Mouse (Mus musculus) kidney, postnatal 0 days (tissue): ENCODE results near the gene Gpr37l1. TPM values are rescaled to one million over a fixed set of nuclear protein-coding genes. Genes with fewer than 3 reads are reported as not detected.

ENCODE experiments used
- ATAC-seq: fragments of 200-750 bp; cut with Nextera tagmentation; replicated peaks from 2 replicates; pipeline ENCODE4 v1.8.0; 2017; ENCODE audit warnings: low read depth, moderate number of reproducible peaks, moderate TSS enrichment, moderate library complexity; ENCODE audit not compliant: low FRiP score
- DNase-seq: peaks from one replicate; pipeline ENCODE4 v3.0.0-alpha.2; 2016; ENCODE audit warnings: low spot score
- H3K27ac ChIP-seq: fragments of 300-500 bp; sonication (generic); 2 replicates; pipeline ENCODE4 v1.5.1; 2014; ENCODE audit warnings: mild to moderate bottlenecking
- H3K27me3 ChIP-seq: fragments of 300-500 bp; sonication (generic); 2 replicates; pipeline ENCODE4 v1.6.1; 2014; ENCODE audit warnings: low read length, mixed read lengths; ENCODE audit not compliant: insufficient read depth
- H3K36me3 ChIP-seq: fragments of 300-500 bp; sonication (generic); 2 replicates; pipeline ENCODE4 v1.6.1; 2014; ENCODE audit warnings: low read length, mixed read lengths; ENCODE audit not compliant: insufficient read depth
- H3K4me1 ChIP-seq: fragments of 300-500 bp; sonication (generic); replicated peaks from 2 replicates; pipeline ENCODE4 v1.6.1; 2014; ENCODE audit warnings: antibody characterized with exemption, low read length, mixed read lengths; ENCODE audit not compliant: insufficient read depth
- H3K4me2 ChIP-seq: fragments of 300-500 bp; sonication (generic); 2 replicates; pipeline ENCODE4 v1.6.1; 2014; ENCODE audit warnings: mild to moderate bottlenecking, low read length, moderate library complexity, mixed read lengths
- H3K4me3 ChIP-seq: fragments of 300-500 bp; sonication (generic); replicated peaks from 2 replicates; pipeline ENCODE4 v1.5.1; 2014; ENCODE audit warnings: low read depth, low read length
- H3K9ac ChIP-seq: fragments of 300-500 bp; sonication (generic); 2 replicates; pipeline ENCODE4 v1.6.1; 2014; ENCODE audit warnings: low read depth, low read length
- H3K9me3 ChIP-seq: fragments of 300-500 bp; sonication (generic); replicated peaks from 2 replicates; pipeline ENCODE4 v1.6.1; 2016; ENCODE audit warnings: low read length, inconsistent platforms, mixed read lengths
- CTCF ChIP-seq: IDR thresholded peaks from 2 replicates; pipeline ENCODE4 v1.5.1; 2016; ENCODE audit warnings: antibody characterized with exemption, low read depth, mild to moderate bottlenecking, moderate library complexity
- WGBS: fragments of 180-500 bp; shearing (Covaris S2); extraction: QIAGEN DNeasy Blood & Tissue Kit; methylation state at CpG from one replicate; pipeline ENCODE4 v1.1.7; 2014; 5-methylcytosine and 5-hydroxymethylcytosine counted together
- polyA plus RNA-seq: library from polyadenylated mRNA; unstranded; fragments of >200 nt; fragmentation: Nextera tagmentation; extraction: Ambion mirVana; gene quantifications from 2 replicates; pipeline ENCODE4 v1.2.1, GENCODE M21; 2015

Gene Gpr37l1
- polyA plus RNA-seq, 1 experiment from 2014 or later, result not detected

GRCm38 (mm10) chr1:135130376-135131018 lies 37.0 kb downstream of the Gpr37l1 start:
- WGBS, result 80% methylated on average over 2 of the region's 2 CpGs
- no peak for TF ChIP-seq CTCF
- no peak for DNase-seq
- Histone ChIP-seq H3K4me3 (no peak overlapping the region), H3K9ac (no peak overlapping the region), H3K4me2 (no peak overlapping the region), H3K9me3 (no peaks in the 10 kb centered on the region), H3K27ac (no peak overlapping the region), H3K36me3 (no peaks in the 10 kb centered on the region), H3K27me3 (no peaks in the 10 kb centered on the region), H3K4me1 (peaks cover 19% of the 10 kb centered on the region; the same call in 1 of the 2 replicates)
- no peak for ATAC-seq

- H3K4me3 ChIP-seq, result no peak overlapping the region
- no peaks in the 10 kb centered on the region for H3K36me3 ChIP-seq
- no peaks in the 10 kb centered on the region for H3K27me3 ChIP-seq
- H3K9ac ChIP-seq, result no peak overlapping the region
- H3K9me3 ChIP-seq, result no peaks in the 10 kb centered on the region
- ATAC-seq (no peak), DNase-seq (no peak)
- TF ChIP-seq CTCF, result no peak
- WGBS, result 64% methylated on average over 9 of the region's 9 CpGs
- no peak overlapping the region for H3K4me2 ChIP-seq
- H3K4me1 ChIP-seq, result peaks cover 19% of the 10 kb centered on the region; the same call in 1 of the 2 replicates
- no peak overlapping the region for H3K27ac ChIP-seq
These were observed 37.8 kb downstream of the Gpr37l1 start for GRCm38 (mm10) chr1:135129543-135130183.

- Histone ChIP-seq H3K4me2 (no peak overlapping the region), H3K9me3 (no peaks in the 10 kb centered on the region), H3K27me3 (no peaks in the 10 kb centered on the region), H3K27ac (no peak overlapping the region), H3K36me3 (no peaks in the 10 kb centered on the region), H3K4me3 (no peak overlapping the region), H3K4me1 (peaks cover 19% of the 10 kb centered on the region; the same call in 1 of the 2 replicates), H3K9ac (no peak overlapping the region)
- ATAC-seq (no peak), DNase-seq (peak; percentile 54)
- no peak for TF ChIP-seq CTCF
- 28% methylated on average over 9 of the region's 9 CpGs for WGBS
These were observed 38.5 kb downstream of the Gpr37l1 start for GRCm38 (mm10) chr1:135128986-135129385.

- DNase-seq (no peak), ATAC-seq (no peak)
- Histone ChIP-seq H3K27ac (no peak overlapping the region; the same call in 1 of the 2 replicates), H3K9ac (peak overlapping the region; percentile 35; the same call in 1 of the 2 replicates), H3K27me3 (no peaks in the 10 kb centered on the region), H3K36me3 (no peaks in the 10 kb centered on the region), H3K9me3 (no peaks in the 10 kb centered on the region), H3K4me2 (no peak overlapping the region), H3K4me1 (peaks cover 19% of the 10 kb centered on the region; the same call in 1 of the 2 replicates), H3K4me3 (no peak overlapping the region)
- TF ChIP-seq CTCF, result no peak
- 34% methylated on average over 6 of the region's 6 CpGs for WGBS
These were observed 39.5 kb downstream of the Gpr37l1 start for GRCm38 (mm10) chr1:135128011-135128441.

GRCm38 (mm10) chr1:135126443-135127027 lies 40.9 kb downstream of the Gpr37l1 start:
- Histone ChIP-seq H3K27ac (no peak overlapping the region), H3K27me3 (no peaks in the 10 kb centered on the region), H3K36me3 (no peaks in the 10 kb centered on the region), H3K9ac (no peak overlapping the region), H3K9me3 (no peaks in the 10 kb centered on the region), H3K4me3 (no peak overlapping the region), H3K4me1 (peaks cover 16% of the 10 kb centered on the region; the same call in 1 of the 2 replicates), H3K4me2 (no peak overlapping the region)
- DNase-seq (peak; percentile 60), ATAC-seq (no peak)
- WGBS, result 28% methylated on average over 4 of the region's 4 CpGs
- no peak for TF ChIP-seq CTCF

GRCm38 (mm10) chr1:135125990-135126389 lies 41.5 kb downstream of the Gpr37l1 start:
- no peak for DNase-seq
- peaks cover 16% of the 10 kb centered on the region; the same call in 1 of the 2 replicates for H3K4me1 ChIP-seq
- WGBS, result 59% methylated on average over 8 of the region's 8 CpGs
- H3K36me3 ChIP-seq, result no peaks in the 10 kb centered on the region
- no peaks in the 10 kb centered on the region for H3K9me3 ChIP-seq
- H3K4me3 ChIP-seq, result no peak overlapping the region
- H3K27me3 ChIP-seq, result no peaks in the 10 kb centered on the region
- no peak for TF ChIP-seq CTCF
- no peak for ATAC-seq
- no peak overlapping the region for H3K9ac ChIP-seq
- no peak overlapping the region for H3K27ac ChIP-seq
- no peak overlapping the region for H3K4me2 ChIP-seq
